Mouse (Mus musculus) liver, embryonic 14.5 days (tissue): ENCODE measurements around the gene Anks1. TPM values are rescaled to one million over a fixed set of nuclear protein-coding genes. Genes with fewer than 3 reads are reported as not detected.

Source experiments
- ATAC-seq: fragments of 200-750 bp; cut with Nextera tagmentation; 2 replicates; pipeline ENCODE4 v1.8.0; 2017; ENCODE audit warnings: moderate number of reproducible peaks, mild to moderate bottlenecking, moderate library complexity; ENCODE audit not compliant: insufficient read depth
- DNase-seq, 3 experiments: peaks; one replicate each; pipeline ENCODE4 v3.0.0-alpha.2; 2012 to 2013; ENCODE audit warnings: low read depth in 3 of 3, low spot score in 3 of 3
- H3K27ac ChIP-seq: fragments of 300-500 bp; sonication (generic); 2 replicates; pipeline ENCODE4 v1.5.1; 2014; ENCODE audit warnings: moderate library complexity, mild to moderate bottlenecking, control low read depth, inconsistent platforms
- H3K27me3 ChIP-seq: fragments of 300-500 bp; sonication (generic); 2 replicates; pipeline ENCODE4 v1.6.1; 2014; ENCODE audit warnings: mild to moderate bottlenecking, low read length, moderate library complexity; ENCODE audit not compliant: control insufficient read depth, insufficient read depth
- H3K36me3 ChIP-seq: fragments of 300-500 bp; sonication (generic); replicated peaks from 2 replicates; pipeline ENCODE4 v1.6.1; 2014; ENCODE audit warnings: low read depth; ENCODE audit not compliant: control insufficient read depth, insufficient read depth
- H3K4me1 ChIP-seq, 2 experiments: fragments of 200-500 bp in 1 of 2; fragments of 300-500 bp in 1 of 2; sonication (generic) in 1 of 2; replicated peaks; 2 replicates each; pipeline ENCODE4 v1.6.1; 2012 to 2014; ENCODE audit warnings: antibody characterized with exemption in 1 of 2, inconsistent platforms in 1 of 2, low read length in 1 of 2; ENCODE audit not compliant: control insufficient read depth in 2 of 2, insufficient read depth in 2 of 2
- H3K4me2 ChIP-seq: fragments of 300-500 bp; sonication (generic); 2 replicates; pipeline ENCODE4 v1.6.1; 2014; ENCODE audit warnings: low read depth, mild to moderate bottlenecking, control low read depth, moderate library complexity
- H3K4me3 ChIP-seq, 2 experiments: fragments of 200-500 bp in 1 of 2; fragments of 300-500 bp in 1 of 2; sonication (generic) in 1 of 2; 2 replicates each; pipeline ENCODE4 v1.5.1; 2012 to 2014; ENCODE audit warnings: low read depth in 2 of 2, low read length in 2 of 2, mild to moderate bottlenecking in 2 of 2, control low read depth in 1 of 2, inconsistent platforms in 1 of 2, moderate library complexity in 1 of 2; ENCODE audit not compliant: insufficient read depth in 1 of 2
- H3K9ac ChIP-seq: fragments of 300-500 bp; sonication (generic); replicated peaks from 2 replicates; pipeline ENCODE4 v1.6.1; 2014; ENCODE audit warnings: mild to moderate bottlenecking, control low read depth, moderate library complexity
- H3K9me3 ChIP-seq: fragments of 300-500 bp; sonication (generic); 2 replicates; pipeline ENCODE4 v1.6.1; 2016; ENCODE audit warnings: low read length, mixed read lengths; ENCODE audit not compliant: control insufficient read depth
- CTCF ChIP-seq: IDR thresholded peaks from 2 replicates; pipeline ENCODE4 v1.5.1; 2016; ENCODE audit warnings: antibody characterized with exemption, low read depth, control low read depth
- EP300 ChIP-seq: IDR thresholded peaks from 2 replicates; pipeline ENCODE4 v1.6.1; 2016; ENCODE audit warnings: antibody characterized with exemption, low read depth
- WGBS: fragments of 180-500 bp; shearing (Covaris S2); extraction: QIAGEN DNeasy Blood & Tissue Kit; methylation state at CpG from one replicate; pipeline ENCODE4 v1.1.7; 2014; ENCODE audit not compliant: insufficient replicate concordance; 5-methylcytosine and 5-hydroxymethylcytosine counted together
- polyA plus RNA-seq, 2 experiments: library from polyadenylated mRNA; depleted of rRNA in 1 of 2; stranded (reverse) in 1 of 2; unstranded in 1 of 2; fragments of >200 nt; fragmentation: Nextera tagmentation in 1 of 2; extraction: Ambion mirVana in 1 of 2; gene quantifications; 2 replicates each; pipeline versions ENCODE4 v1.2.1 to v1.2.3; 2012 to 2014

The Anks1 gene
- polyA plus RNA-seq, 2 experiments, result 2.4 to 5.3 TPM

DNA sequence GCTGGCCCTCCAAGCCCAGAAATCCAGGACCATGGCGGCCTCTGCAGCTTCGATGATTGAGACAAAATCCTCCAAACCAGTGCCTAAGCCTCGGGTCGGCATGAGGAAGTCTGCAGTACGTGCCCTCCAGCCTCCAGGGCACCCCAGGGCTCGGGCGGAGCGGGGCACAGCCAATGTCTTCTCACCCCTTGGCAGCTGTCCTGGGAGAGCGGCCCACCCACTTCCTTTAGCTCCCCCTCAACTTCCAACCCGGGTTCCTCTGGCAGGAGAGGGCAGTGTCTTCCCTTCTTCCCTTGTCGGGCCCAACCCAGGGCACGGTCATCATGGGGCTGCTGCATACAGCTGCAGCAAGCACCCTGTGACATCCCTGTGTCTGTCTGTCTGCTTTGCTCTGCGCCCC, 149.2 kb downstream of the Anks1 start:
- no peaks in the 10 kb centered on the region for H3K36me3 ChIP-seq
- WGBS, result 75% methylated on average over 13 of the region's 13 CpGs
- no peak for ATAC-seq

DNA sequence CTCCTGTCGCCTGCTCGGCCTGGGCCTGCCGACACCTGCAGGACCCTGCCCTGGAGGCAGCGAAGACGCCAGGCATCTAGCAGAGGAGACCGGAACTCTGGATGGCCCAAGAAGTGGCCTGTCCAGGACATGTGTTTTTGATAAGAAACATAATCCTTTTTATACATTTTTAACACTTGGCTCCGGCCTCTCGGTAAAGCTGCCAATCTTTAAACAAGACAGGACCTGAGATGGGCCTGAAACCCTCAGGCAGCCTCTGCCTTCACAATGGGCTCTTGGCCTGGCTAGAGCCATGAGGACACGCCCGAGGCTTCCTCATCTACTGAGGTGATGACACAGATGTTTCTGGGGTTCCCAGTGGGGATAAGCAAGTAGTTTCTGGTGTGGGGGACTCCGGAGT, 151.6 kb downstream of the Anks1 start:
- H3K9ac ChIP-seq, result no peak overlapping the region
- ATAC-seq (no peak), DNase-seq (no peak)
- no peaks in the 10 kb centered on the region for H3K9me3 ChIP-seq
- H3K4me2 ChIP-seq, result no peak overlapping the region
- no peaks in the 10 kb centered on the region for H3K27me3 ChIP-seq
- no peaks in the 10 kb centered on the region for H3K4me1 ChIP-seq
- WGBS, result 81% methylated on average over 11 of the region's 11 CpGs
- no peaks in the 10 kb centered on the region for H3K36me3 ChIP-seq
- no peak overlapping the region for H3K27ac ChIP-seq
- TF ChIP-seq EP300 (no peak), CTCF (no peak)
- no peak overlapping the region for H3K4me3 ChIP-seq

More for the DNA sequence above, 149.2 kb downstream of the Anks1 start:
- DNase-seq, result no peak
- no peak overlapping the region for H3K9ac ChIP-seq
- no peak overlapping the region for H3K27ac ChIP-seq
- no peaks in the 10 kb centered on the region for H3K27me3 ChIP-seq
- no peak overlapping the region for H3K4me2 ChIP-seq
- TF ChIP-seq CTCF (no peak), EP300 (no peak)
- no peaks in the 10 kb centered on the region for H3K4me1 ChIP-seq
- H3K9me3 ChIP-seq, result no peaks in the 10 kb centered on the region
- no peak overlapping the region for H3K4me3 ChIP-seq

DNA sequence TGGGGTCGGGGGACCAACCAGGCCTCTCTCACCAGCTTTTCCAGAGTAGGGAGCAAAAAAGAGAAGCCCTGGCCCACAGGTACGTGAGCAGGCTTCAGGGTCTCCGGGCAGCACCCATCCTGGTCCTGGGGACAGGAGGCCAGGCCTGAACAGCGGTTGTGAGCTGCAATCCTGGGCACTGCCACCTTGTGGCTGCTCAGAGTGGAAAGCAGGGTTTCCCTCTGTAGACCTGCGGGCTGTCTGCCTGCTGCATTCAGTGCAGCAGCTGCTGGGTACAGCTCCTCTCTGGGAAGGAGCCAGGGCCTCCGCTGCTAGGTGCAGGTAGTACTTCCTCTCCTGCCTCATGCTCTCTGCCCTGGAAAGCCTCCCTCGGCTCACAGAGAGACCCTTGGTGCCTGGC, 152.4 kb downstream of the Anks1 start:
- H3K27me3 ChIP-seq, result no peaks in the 10 kb centered on the region
- H3K27ac ChIP-seq, result no peak overlapping the region
- H3K9ac ChIP-seq, result no peak overlapping the region
- WGBS, result 58% methylated on average over 7 of the region's 7 CpGs
- H3K4me2 ChIP-seq, result no peak overlapping the region
- no peak overlapping the region for H3K4me3 ChIP-seq
- ATAC-seq (no peak), DNase-seq (no peak)
- TF ChIP-seq EP300, result no peak
- peak; percentile 57 for TF ChIP-seq CTCF
- no peaks in the 10 kb centered on the region for H3K4me1 ChIP-seq
- H3K9me3 ChIP-seq, result no peaks in the 10 kb centered on the region
- no peaks in the 10 kb centered on the region for H3K36me3 ChIP-seq

DNA sequence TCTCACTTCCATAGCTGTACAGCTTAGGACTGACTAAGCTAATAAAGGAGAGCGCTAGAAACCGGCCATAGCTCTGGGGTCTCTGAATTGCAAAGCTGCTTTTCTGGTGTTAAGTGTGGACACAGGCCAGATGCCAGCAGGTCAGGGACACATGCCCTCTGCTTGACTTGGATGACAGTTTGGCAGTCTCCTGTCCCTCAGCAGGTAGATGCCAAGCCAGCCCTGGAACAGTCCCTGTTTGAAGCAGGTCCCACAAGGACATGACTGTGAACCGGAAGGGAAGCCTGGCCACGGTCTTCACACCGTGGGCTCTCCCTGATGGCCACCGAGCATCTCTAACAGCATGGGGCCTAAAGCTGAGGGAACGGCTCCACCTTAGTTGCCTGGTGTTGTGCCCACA, 153.6 kb downstream of the Anks1 start:
- DNase-seq (no peak), ATAC-seq (no peak)
- Histone ChIP-seq H3K4me1 (no peaks in the 10 kb centered on the region), H3K9me3 (no peaks in the 10 kb centered on the region), H3K4me2 (no peak overlapping the region), H3K27me3 (no peaks in the 10 kb centered on the region), H3K36me3 (no peaks in the 10 kb centered on the region), H3K9ac (no peak overlapping the region), H3K4me3 (no peak overlapping the region), H3K27ac (no peak overlapping the region)
- TF ChIP-seq CTCF (no peak), EP300 (no peak)
- 73% methylated on average over 7 of the region's 7 CpGs for WGBS

DNA sequence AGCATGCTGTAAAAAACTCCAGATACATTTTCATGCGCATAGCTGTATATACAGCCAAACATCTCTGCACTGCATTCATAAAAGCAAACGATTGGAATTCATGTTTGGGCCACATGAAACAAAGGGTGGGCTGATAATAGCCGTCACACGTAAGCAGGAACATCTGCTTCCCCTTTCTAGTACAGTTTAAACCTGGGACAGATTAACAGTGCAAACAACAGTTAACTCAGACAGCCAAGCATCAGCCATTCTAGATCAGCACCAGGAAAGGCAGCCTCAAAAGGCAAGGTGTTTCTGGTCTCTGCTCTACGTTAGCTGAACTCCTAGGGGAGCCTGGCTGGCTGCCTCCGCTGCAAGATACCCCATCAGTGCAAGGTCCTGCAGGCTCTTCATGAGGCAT, 154.1 kb downstream of the Anks1 start:
- WGBS, result 64% methylated on average over 6 of the region's 6 CpGs
- H3K4me1 ChIP-seq, result no peaks in the 10 kb centered on the region
- ATAC-seq, result no peak

More for the DNA sequence above, 154.1 kb downstream of the Anks1 start:
- Histone ChIP-seq H3K27ac (no peak overlapping the region), H3K27me3 (no peaks in the 10 kb centered on the region), H3K36me3 (no peaks in the 10 kb centered on the region), H3K9ac (no peak overlapping the region), H3K9me3 (no peaks in the 10 kb centered on the region), H3K4me3 (no peak overlapping the region), H3K4me2 (no peak overlapping the region)
- TF ChIP-seq EP300, result no peak
- DNase-seq, result no peak
